Mouse (Mus musculus) spleen, adult 2 months (tissue): ENCODE measurements around the gene Ccdc22.

Experiments used
- CTCF ChIP-seq: fragments of 200-500 bp; IDR thresholded peaks from 2 replicates; pipeline ENCODE4 v1.5.1; 2011; ENCODE audit warnings: mild to moderate bottlenecking, inconsistent platforms; ENCODE audit not compliant: insufficient read depth, insufficient read length, insufficient replicate concordance; ENCODE audit errors: extremely low read depth
- POLR2A ChIP-seq: fragments of 200-500 bp; IDR thresholded peaks from 2 replicates; pipeline ENCODE4 v1.6.1; 2011; ENCODE audit warnings: low read depth, low read length, inconsistent platforms

GRCm38 (mm10) chrX:7566352-7566751 is 39.0 kb downstream of the Ccdc22 start:
- TF ChIP-seq POLR2A (no peak), CTCF (no peak)
